17 mouse cellular contexts compared by ENCODE assay signal in genomic region chr7:130167261-130167660, GRCm38 (mm10).
A peak's percentile ranks its signal among the peaks of the same experiment; 100 is the strongest.
DNase-seq lines count a peak whose midpoint lies in the region; ATAC-seq and TF ChIP-seq lines count a peak whose summit lies in the region.
"Had no signal": no experiment of that assay in that cellular context is flagged by ENCODE, and none has a peak within 500 bp of the region (broad histone marks: within the 10 kb centered on the region; RNA-seq: fewer than 3 reads in every experiment).

No protein-coding gene starts in this region.

- peaks cover 25% of the 10 kb centered on the region for H3K4me1 ChIP-seq in embryonic facial prominence, embryonic 13.5 days
- peaks cover 23% of the 10 kb centered on the region for H3K4me1 ChIP-seq in embryonic facial prominence, embryonic 10.5 days
- H3K4me1 ChIP-seq in kidney, embryonic 15.5 days = peaks cover 47% of the 10 kb centered on the region
- H3K4me1 ChIP-seq in stomach, postnatal 0 days (replicated peaks; ENCODE audit: control insufficient read depth, insufficient read depth) = peaks cover 6% of the 10 kb centered on the region; the same call in 1 of the 2 replicates

- no peak for DNase-seq in embryonic facial prominence, embryonic 10.5 days (ENCODE audit: low spot score)
- DNase-seq in kidney, adult 18-20 months = no peak
- peak; percentile 4 for DNase-seq in right cerebral cortex, adult 18-20 months
- no peak for DNase-seq in right cerebral cortex, postnatal 14 days
- DNase-seq in stomach, postnatal 0 days (ENCODE audit: low spot score) = no peak
- no peak for DNase-seq in layer of hippocampus, postnatal 14 days (ENCODE audit: low spot score in 2 of 2)
- DNase-seq: adrenal gland, adult 8-10 months; cerebellum, adult 18-20 months; kidney, adult 11 months; liver; liver, postnatal 0 days; right cerebral cortex, postnatal 4 days; thymus, adult 2 months had no signal

- no peak for TF ChIP-seq CTCF in stomach, postnatal 0 days (IDR thresholded peaks at IDR 0.05; ENCODE audit: low read depth)

- H3K27me3 ChIP-seq in embryonic facial prominence, embryonic 13.5 days = no peaks in the 10 kb centered on the region
- H3K27me3 ChIP-seq in embryonic facial prominence, embryonic 10.5 days (replicated peaks; ENCODE audit: low read depth, poor library complexity, severe bottlenecking) = no peaks in the 10 kb centered on the region
- no peaks in the 10 kb centered on the region for H3K27me3 ChIP-seq in kidney, embryonic 15.5 days
- no peaks in the 10 kb centered on the region for H3K27me3 ChIP-seq in stomach, postnatal 0 days (ENCODE audit: control insufficient read depth, insufficient read depth, low read length)

- WGBS in embryonic facial prominence, embryonic 13.5 days = 67% methylated on average over 5 of the region's 5 CpGs
- WGBS in embryonic facial prominence, embryonic 10.5 days = 86% methylated on average over 5 of the region's 5 CpGs
- WGBS in kidney, embryonic 15.5 days = 75% methylated on average over 5 of the region's 5 CpGs
- 64% methylated on average over 5 of the region's 5 CpGs for WGBS in stomach, postnatal 0 days

- H3K4me3 ChIP-seq in embryonic facial prominence, embryonic 13.5 days = no peak overlapping the region
- no peak overlapping the region for H3K4me3 ChIP-seq in embryonic facial prominence, embryonic 10.5 days
- no peak overlapping the region for H3K4me3 ChIP-seq in kidney, embryonic 15.5 days (replicated peaks)
- H3K4me3 ChIP-seq in stomach, postnatal 0 days (ENCODE audit: low read depth, low read length) = no peak overlapping the region
- H3K4me3 ChIP-seq: midbrain, embryonic 13.5 days had no signal

- TF ChIP-seq EP300 in stomach, postnatal 0 days (optimal IDR thresholded peaks at IDR 0.05) = no peak

- no peak for ATAC-seq in embryonic facial prominence, embryonic 13.5 days (ENCODE audit: insufficient number of reproducible peaks, insufficient read depth, low FRiP score, low TSS enrichment, low read depth)
- ATAC-seq in kidney, embryonic 15.5 days (replicated peaks; ENCODE audit: low FRiP score) = no peak
- no peak for ATAC-seq in stomach, postnatal 0 days (ENCODE audit: low FRiP score, low TSS enrichment)
- ATAC-seq: forebrain, embryonic 14.5 days; liver, postnatal 0 days; midbrain, embryonic 13.5 days had no signal

- H3K9me3 ChIP-seq in embryonic facial prominence, embryonic 13.5 days = no peaks in the 10 kb centered on the region
- H3K9me3 ChIP-seq in embryonic facial prominence, embryonic 10.5 days = no peaks in the 10 kb centered on the region
- H3K9me3 ChIP-seq in kidney, embryonic 15.5 days (replicated peaks) = no peaks in the 10 kb centered on the region
- H3K9me3 ChIP-seq in stomach, postnatal 0 days (ENCODE audit: control insufficient read depth, low read length) = no peaks in the 10 kb centered on the region
- H3K9me3 ChIP-seq: midbrain, embryonic 13.5 days had no signal

- no peak overlapping the region for H3K4me2 ChIP-seq in embryonic facial prominence, embryonic 13.5 days
- no peak overlapping the region for H3K4me2 ChIP-seq in kidney, embryonic 15.5 days
- H3K4me2 ChIP-seq in stomach, postnatal 0 days (replicated peaks; ENCODE audit: low read depth) = no peak overlapping the region
- H3K4me2 ChIP-seq: midbrain, embryonic 13.5 days had no signal

- H3K36me3 ChIP-seq in embryonic facial prominence, embryonic 13.5 days = peaks cover 81% of the 10 kb centered on the region
- H3K36me3 ChIP-seq in embryonic facial prominence, embryonic 10.5 days (replicated peaks) = peaks cover 87% of the 10 kb centered on the region
- peaks cover 75% of the 10 kb centered on the region for H3K36me3 ChIP-seq in kidney, embryonic 15.5 days
- H3K36me3 ChIP-seq in stomach, postnatal 0 days (ENCODE audit: control insufficient read depth, insufficient read depth, low read length) = peaks cover 23% of the 10 kb centered on the region

- H3K9ac ChIP-seq in embryonic facial prominence, embryonic 13.5 days = 0 out of 2 replicates have a peak overlapping the region, but pooled peaks have one; percentile 41
- no peak overlapping the region for H3K9ac ChIP-seq in kidney, embryonic 15.5 days
- no peak overlapping the region for H3K9ac ChIP-seq in stomach, postnatal 0 days (ENCODE audit: low read length)
- H3K9ac ChIP-seq: liver, postnatal 0 days; midbrain, embryonic 13.5 days had no signal

- H3K27ac ChIP-seq in embryonic facial prominence, embryonic 13.5 days = peak overlapping the region; percentile 78
- H3K27ac ChIP-seq in embryonic facial prominence, embryonic 10.5 days (replicated peaks) = no peak overlapping the region
- peak overlapping the region; percentile 32 for H3K27ac ChIP-seq in kidney, embryonic 15.5 days
- H3K27ac ChIP-seq in stomach, postnatal 0 days (replicated peaks) = 0 out of 2 replicates have a peak overlapping the region, but pooled peaks have one; percentile 24
- H3K27ac ChIP-seq: midbrain, embryonic 13.5 days had no signal
